Mouse (Mus musculus) limb, embryonic 12.5 days (tissue): Measurements from ENCODE around the gene Hsh2d. TPM values are rescaled to one million over a fixed set of nuclear protein-coding genes. Genes with fewer than 3 reads are reported as not detected.

Experiments used
- ATAC-seq: fragments of 200-750 bp; cut with Nextera tagmentation; 2 replicates; pipeline ENCODE4 v1.8.0; 2017; ENCODE audit warnings: low read depth, moderate TSS enrichment; ENCODE audit not compliant: insufficient number of reproducible peaks, insufficient read depth, low FRiP score, low TSS enrichment
- H3K27ac ChIP-seq: fragments of 300-500 bp; sonication (generic); 2 replicates; pipeline ENCODE4 v1.5.1; 2016; ENCODE audit warnings: mild to moderate bottlenecking, moderate library complexity
- H3K27me3 ChIP-seq: fragments of 300-500 bp; sonication (generic); 2 replicates; pipeline ENCODE4 v1.6.1; 2016; ENCODE audit warnings: mild to moderate bottlenecking, moderate library complexity
- H3K36me3 ChIP-seq: fragments of 300-500 bp; sonication (generic); 2 replicates; pipeline ENCODE4 v1.6.1; 2016; ENCODE audit warnings: mild to moderate bottlenecking, moderate library complexity
- H3K4me1 ChIP-seq: fragments of 300-500 bp; sonication (generic); replicated peaks from 2 replicates; pipeline ENCODE4 v1.6.1; 2016
- H3K4me2 ChIP-seq: fragments of 300-500 bp; sonication (generic); 2 replicates; pipeline ENCODE4 v1.6.1; 2016; ENCODE audit warnings: mild to moderate bottlenecking, moderate library complexity
- H3K4me3 ChIP-seq: fragments of 300-500 bp; sonication (generic); replicated peaks from 2 replicates; pipeline ENCODE4 v1.5.1; 2016; ENCODE audit warnings: mild to moderate bottlenecking
- H3K9ac ChIP-seq: fragments of 300-500 bp; sonication (generic); replicated peaks from 2 replicates; pipeline ENCODE4 v1.6.1; 2016; ENCODE audit warnings: mild to moderate bottlenecking, moderate library complexity
- H3K9me3 ChIP-seq: fragments of 300-500 bp; sonication (generic); 2 replicates; pipeline ENCODE4 v1.6.1; 2016; ENCODE audit warnings: mild to moderate bottlenecking, moderate library complexity
- WGBS: fragments of 180-500 bp; shearing (Covaris S2); methylation state at CpG from one replicate; pipeline ENCODE4 v1.1.7; 2016; 5-methylcytosine and 5-hydroxymethylcytosine counted together
- polyA plus RNA-seq: library from polyadenylated mRNA; unstranded; fragments of >200 nt; fragmentation: Nextera tagmentation; extraction: Ambion mirVana; gene quantifications from 2 replicates; pipeline ENCODE4 v1.2.1, GENCODE M21; 2016

The Hsh2d gene
- polyA plus RNA-seq, 1 experiment from 2014 or later: not detected

DNA sequence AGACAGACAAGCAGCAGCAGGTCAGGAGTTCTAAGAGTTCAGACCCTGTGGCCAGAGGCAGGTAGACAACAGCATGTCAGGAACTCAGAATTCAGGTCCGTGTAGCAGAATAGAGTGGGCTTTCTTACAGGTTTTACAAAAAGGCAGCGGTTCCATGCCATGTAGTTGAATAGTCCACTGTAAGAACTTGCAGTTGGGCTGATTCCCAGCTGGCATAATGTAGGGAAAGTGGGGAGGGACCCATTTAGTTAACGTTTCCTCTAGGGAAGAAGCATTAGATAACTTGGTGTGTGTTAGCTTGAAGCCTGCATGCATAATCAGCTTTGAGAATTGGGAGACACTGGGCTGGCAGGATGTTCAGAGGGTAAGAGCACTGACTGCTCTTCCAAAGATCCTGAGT, 30.7 kb upstream of the Hsh2d start:
- Histone ChIP-seq H3K27ac (no peak overlapping the region), H3K36me3 (peaks cover 6% of the 10 kb centered on the region), H3K9me3 (no peaks in the 10 kb centered on the region), H3K4me1 (peaks cover 18% of the 10 kb centered on the region), H3K4me3 (no peak overlapping the region), H3K27me3 (no peaks in the 10 kb centered on the region), H3K4me2 (no peak overlapping the region), H3K9ac (no peak overlapping the region)
- WGBS: 83% methylated on average over 3 of the region's 3 CpGs
- no peak for ATAC-seq

DNA sequence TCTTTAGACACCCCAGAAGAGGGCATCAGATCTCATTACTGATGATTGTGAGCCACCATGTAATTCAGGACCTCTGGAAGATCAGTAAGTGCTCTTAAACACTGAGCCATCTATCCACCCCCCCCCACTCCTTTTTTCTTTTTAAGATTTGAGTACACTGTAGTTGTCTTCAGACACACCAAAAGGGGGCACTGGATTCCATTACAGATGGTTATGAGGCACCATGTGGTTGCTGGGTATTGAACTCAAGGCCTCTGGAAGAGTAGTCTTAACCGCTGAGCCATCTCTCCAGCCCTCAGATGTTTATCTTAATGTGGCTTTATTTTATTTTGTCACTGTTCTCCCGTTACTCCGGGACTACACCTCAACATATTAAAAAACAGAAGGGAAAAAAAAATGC, 29.4 kb upstream of the Hsh2d start:
- Histone ChIP-seq H3K27ac (no peak overlapping the region), H3K27me3 (no peaks in the 10 kb centered on the region), H3K36me3 (peaks cover 9% of the 10 kb centered on the region), H3K4me1 (peaks cover 18% of the 10 kb centered on the region), H3K9ac (no peak overlapping the region), H3K4me2 (peak overlapping the region; percentile 59), H3K4me3 (peak overlapping the region; percentile 40), H3K9me3 (no peaks in the 10 kb centered on the region)
- no peak for ATAC-seq
- WGBS: 75% methylated on average over 3 of the region's 3 CpGs

DNA sequence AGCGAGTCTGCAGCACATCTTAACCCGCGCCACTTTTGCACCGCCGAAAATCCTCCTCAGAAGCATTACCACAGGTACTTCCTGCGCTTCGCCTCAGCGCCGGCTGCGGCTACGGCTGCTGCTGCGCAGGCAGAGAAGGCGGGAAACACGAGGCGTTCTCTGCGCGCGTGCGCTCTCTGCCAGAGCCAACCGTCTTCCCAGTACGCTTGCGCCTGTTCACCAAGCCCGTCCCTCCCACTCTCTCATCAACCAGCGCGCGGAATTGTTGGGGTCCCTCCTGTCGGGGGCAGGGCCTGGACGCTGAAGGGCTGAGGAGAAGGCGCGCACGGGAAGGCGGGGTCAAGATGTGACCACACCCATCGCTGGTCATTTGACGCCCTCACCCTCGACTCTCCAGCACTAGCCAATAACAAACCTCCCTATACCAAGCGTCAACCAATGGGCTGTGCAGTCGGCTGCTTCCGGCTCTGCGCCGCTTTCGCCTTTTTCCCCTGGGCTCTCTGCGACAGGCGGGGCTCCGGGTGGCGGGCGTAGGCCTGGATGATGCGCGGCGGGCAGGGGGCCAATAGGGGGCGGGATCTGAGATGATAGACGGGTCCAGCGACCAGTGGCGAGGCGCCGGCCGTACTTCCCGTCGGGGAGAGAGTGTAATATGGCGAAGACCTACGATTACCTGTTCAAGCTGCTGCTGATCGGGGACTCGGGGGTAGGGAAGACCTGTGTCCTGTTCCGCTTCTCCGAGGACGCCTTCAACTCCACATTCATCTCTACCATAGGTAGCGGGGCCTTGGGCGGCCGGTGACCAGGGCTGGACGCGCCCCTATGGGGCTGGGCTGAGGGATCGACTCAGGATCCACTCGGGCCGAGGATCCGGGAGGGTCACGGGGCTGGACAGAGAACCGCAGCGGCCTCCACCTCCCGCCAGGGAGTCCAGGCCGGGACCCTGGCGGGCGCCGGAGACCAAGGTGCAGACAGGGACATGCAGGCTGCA, 28.4 kb upstream of the Hsh2d start, which contains the start of gene Rab8a:
Rab8a (plus strand) TSS at position 494 of the 991 bp plus-strand sequence.
- Histone ChIP-seq H3K4me1 (peaks cover 18% of the 10 kb centered on the region), H3K27ac (peak within 1 kb of the TSS; percentile 84), H3K27me3 (no peaks in the 10 kb centered on the region), H3K4me2 (peak within 1 kb of the TSS; percentile 91), H3K4me3 (peak within 1 kb of the TSS; percentile 89), H3K9ac (peak within 1 kb of the TSS; percentile 91), H3K9me3 (no peaks in the 10 kb centered on the region), H3K36me3 (peaks cover 16% of the 10 kb centered on the region)
- under 1% methylated on average over 80 of the region's 82 CpGs for WGBS
- ATAC-seq: peak; percentile 100

DNA sequence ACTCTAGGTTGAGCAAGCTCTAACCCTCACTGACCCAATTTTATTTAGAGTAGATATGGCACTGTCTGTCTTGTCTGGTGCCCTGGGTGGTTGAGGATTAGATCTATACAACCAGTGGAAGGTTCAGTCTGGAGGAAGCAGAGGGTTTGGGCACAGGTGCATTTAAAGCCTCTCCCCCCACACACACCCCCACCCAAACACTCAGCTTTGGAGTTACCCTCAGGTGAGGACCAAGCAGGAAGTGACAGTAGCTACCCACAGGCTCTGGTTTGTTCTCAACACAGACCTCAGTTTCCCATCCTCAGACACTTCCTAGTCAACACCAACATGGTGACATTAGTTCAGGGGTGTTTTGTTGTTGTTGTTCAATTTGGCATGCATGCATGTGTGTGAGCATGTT, 26.6 kb upstream of the Hsh2d start:
- no peak for ATAC-seq
- H3K27ac ChIP-seq: no peak overlapping the region
- no peaks in the 10 kb centered on the region for H3K9me3 ChIP-seq
- H3K27me3 ChIP-seq: no peaks in the 10 kb centered on the region
- H3K4me2 ChIP-seq: peak overlapping the region; percentile 91; the same call in 1 of the 2 replicates
- H3K4me3 ChIP-seq: peak overlapping the region; percentile 89; the same call in 1 of the 2 replicates
- peaks cover 18% of the 10 kb centered on the region for H3K4me1 ChIP-seq
- peaks cover 25% of the 10 kb centered on the region for H3K36me3 ChIP-seq
- no peak overlapping the region for H3K9ac ChIP-seq

DNA sequence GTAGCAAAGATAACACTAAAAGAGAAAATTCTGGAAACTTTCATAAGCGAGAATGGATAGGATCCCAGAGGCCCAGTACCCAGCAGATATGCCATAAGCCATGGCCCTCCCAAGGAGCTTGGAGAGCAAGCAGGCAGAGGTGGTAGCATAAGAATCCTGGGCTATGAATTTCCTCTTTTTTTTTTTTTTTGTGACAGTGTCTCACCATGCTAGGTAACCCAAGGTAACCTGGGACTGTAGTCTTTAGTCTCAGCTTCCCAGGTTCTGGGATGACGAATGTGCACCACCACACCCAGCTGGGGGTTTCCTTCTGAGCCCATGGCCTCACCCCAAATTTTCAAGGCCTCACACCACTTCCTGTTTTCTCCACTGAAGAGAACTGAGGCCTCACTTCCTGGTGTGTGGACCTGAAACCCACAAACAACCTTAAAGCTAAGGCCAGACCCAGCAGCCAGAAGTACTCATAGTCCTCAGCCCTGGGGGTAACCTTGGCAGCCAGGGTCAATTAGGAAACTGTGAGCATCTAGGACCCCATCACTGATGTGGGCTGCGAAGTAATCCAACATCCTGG, 20.3 kb upstream of the Hsh2d start:
- ATAC-seq: no peak
- H3K4me2 ChIP-seq: no peak overlapping the region
- peaks cover 88% of the 10 kb centered on the region for H3K36me3 ChIP-seq
- 90% methylated on average over 3 of the region's 3 CpGs for WGBS
- H3K4me3 ChIP-seq: no peak overlapping the region
- H3K27ac ChIP-seq: no peak overlapping the region
- no peak overlapping the region for H3K9ac ChIP-seq
- no peaks in the 10 kb centered on the region for H3K27me3 ChIP-seq
- H3K4me1 ChIP-seq: no peaks in the 10 kb centered on the region
- no peaks in the 10 kb centered on the region for H3K9me3 ChIP-seq

DNA sequence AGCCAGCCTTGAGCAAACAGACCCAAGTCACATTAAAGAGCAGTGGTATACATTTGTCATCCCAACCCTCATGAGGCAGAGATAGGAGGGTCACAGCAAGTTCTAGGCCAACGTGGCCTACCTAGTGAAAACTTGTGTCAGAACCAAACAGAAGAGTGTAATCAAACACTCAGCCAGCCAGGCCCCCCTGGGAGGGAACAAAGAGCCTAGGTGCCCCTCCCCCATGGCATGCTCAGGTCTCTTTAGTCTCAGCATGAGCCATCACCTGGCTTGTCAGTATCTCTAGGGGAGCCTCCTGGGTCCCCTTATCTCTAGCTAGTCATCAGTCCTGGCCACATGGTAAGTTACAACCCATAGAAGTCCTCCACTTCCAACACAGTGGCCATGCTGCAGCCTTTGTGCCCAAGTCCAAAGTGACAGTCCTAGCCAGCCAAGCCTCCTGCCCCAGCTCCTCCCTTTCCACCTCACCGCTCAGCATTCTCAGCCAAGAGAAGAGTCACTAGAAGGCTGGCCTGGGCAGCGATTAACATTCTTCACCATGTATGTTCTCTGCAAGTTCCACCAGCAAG, 19.7 kb upstream of the Hsh2d start:
- Histone ChIP-seq H3K9ac (no peak overlapping the region), H3K4me2 (no peak overlapping the region), H3K4me3 (no peak overlapping the region), H3K4me1 (no peaks in the 10 kb centered on the region), H3K27ac (no peak overlapping the region), H3K27me3 (no peaks in the 10 kb centered on the region), H3K36me3 (peaks cover 88% of the 10 kb centered on the region), H3K9me3 (no peaks in the 10 kb centered on the region)
- ATAC-seq: no peak
- 77% methylated on average over 3 of the region's 3 CpGs for WGBS

DNA sequence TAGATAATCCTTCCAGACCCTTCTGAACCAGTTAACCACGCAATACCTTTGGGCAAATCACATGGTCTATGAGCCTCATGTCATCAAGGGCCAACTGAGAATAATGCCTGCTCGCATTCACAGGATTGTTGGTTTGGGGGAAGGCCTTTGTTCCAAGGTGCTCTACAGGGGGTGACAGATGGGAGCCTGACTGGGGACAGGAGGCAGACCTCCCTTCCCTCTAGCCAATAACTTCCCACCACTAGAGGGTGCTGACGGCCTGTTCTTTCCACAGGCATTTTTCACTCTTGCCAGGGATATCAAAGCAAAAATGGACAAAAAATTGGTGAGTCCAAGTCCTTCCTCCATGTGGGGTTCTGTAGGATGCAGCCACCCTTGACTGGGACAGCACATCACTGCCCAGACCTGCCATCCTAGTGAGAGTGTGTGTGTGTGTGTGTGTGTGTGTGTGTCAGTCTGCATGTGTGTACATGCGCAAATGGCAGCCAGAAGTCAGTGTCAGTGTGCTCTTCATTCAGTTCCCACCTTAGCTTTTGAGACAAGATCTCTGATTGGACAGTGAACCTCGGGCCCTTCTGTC, 12.0 kb upstream of the Hsh2d start:
- ATAC-seq: 0 out of 2 replicates have a peak, but pooled peaks have one; percentile 32
- Histone ChIP-seq H3K4me2 (no peak overlapping the region), H3K4me1 (no peaks in the 10 kb centered on the region), H3K9ac (no peak overlapping the region), H3K27ac (no peak overlapping the region), H3K4me3 (no peak overlapping the region), H3K36me3 (peaks cover 99% of the 10 kb centered on the region), H3K9me3 (no peaks in the 10 kb centered on the region), H3K27me3 (no peaks in the 10 kb centered on the region)
- WGBS: 60% methylated on average over 5 of the region's 5 CpGs

DNA sequence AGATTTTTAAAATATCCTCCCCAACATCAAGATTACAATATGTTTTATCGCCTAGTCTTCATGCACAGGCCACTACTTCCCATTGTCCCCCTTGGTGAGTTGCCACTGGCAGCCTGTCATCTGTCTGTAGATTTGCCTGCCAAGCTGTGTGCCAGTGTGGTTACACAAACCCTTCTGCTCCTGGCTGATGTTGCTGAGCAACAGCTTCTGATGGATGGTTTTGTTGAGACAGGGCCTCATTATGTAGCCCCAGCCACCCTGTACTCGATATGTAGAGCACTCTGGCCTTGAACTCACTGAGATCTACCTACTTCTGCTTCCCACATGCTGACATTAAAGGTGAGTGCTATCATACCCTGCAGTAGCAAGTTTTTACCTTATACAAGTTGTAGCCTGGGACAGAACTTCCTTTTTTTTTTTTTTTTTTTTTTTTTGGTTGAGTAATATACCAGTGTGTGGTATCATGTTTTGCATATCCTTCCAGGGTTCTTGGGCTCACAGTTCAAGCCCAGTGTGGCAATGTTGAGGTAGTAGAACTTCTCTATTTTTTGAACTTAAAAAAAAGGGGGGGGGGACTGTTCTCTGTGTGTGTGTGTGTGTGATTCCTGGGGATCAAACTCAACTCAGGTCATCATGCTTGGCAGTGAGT, 5.8 kb upstream of the Hsh2d start:
- no peak for ATAC-seq
- no peak overlapping the region for H3K4me3 ChIP-seq
- no peak overlapping the region for H3K27ac ChIP-seq
- H3K4me2 ChIP-seq: no peak overlapping the region
- no peaks in the 10 kb centered on the region for H3K9me3 ChIP-seq
- 79% methylated on average over 2 of the region's 2 CpGs for WGBS
- peaks cover 36% of the 10 kb centered on the region for H3K36me3 ChIP-seq
- H3K9ac ChIP-seq: no peak overlapping the region
- H3K4me1 ChIP-seq: no peaks in the 10 kb centered on the region
- no peaks in the 10 kb centered on the region for H3K27me3 ChIP-seq

DNA sequence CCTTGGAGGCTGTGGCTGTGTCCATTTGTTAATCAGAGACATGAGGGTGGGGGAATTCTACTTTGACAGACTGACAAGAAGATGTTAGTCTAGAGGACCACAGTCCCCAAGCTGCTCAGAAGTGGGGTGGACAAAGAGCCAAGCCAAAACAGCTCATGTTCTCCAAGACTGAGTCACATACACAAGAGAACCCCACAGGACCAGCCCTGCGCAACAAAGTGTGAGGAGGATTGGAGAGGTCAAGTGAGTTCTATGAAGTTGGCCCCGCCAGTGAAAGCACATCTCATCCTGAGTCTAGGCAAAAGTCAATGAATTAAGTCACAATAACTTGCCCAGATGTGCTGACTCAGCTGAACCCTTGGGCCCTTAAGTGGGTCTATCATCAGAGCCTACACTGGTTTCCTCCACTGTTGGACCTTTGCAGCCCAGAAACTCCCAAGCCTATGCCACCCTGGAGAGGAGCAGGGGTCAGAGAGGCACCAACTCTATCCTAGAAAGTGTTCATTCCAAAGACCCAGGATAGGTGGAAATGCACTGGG, 1.6 kb upstream of the Hsh2d start:
- Histone ChIP-seq H3K36me3 (no peaks in the 10 kb centered on the region), H3K9ac (no peak overlapping the region), H3K4me1 (no peaks in the 10 kb centered on the region), H3K4me2 (no peak overlapping the region), H3K27me3 (no peaks in the 10 kb centered on the region), H3K27ac (no peak overlapping the region), H3K9me3 (no peaks in the 10 kb centered on the region), H3K4me3 (no peak overlapping the region)
- WGBS: 87% methylated on average over 2 of the region's 2 CpGs
- no peak for ATAC-seq

DNA sequence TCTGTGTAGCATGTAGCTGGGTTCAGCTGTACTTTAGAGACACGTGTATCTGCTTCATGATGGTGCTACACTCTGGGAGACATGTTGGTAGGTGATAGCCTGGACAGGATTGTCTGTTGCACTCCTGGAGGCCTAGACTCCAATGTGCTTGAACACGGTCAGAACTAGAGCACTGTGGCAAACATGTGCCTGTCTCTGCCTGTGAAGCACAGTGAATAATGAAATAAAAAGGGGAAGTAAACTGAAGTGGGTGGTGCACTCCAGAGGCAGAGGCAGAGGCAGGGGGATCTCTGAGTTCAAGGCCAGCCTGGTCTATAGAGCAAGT, 739 bp downstream of the Hsh2d start:
- Histone ChIP-seq H3K4me2 (no peak overlapping the region), H3K27me3 (no peaks in the 10 kb centered on the region), H3K9ac (no peak overlapping the region), H3K4me3 (no peak overlapping the region), H3K36me3 (no peaks in the 10 kb centered on the region), H3K9me3 (no peaks in the 10 kb centered on the region), H3K27ac (no peak overlapping the region), H3K4me1 (no peaks in the 10 kb centered on the region)
- no peak for ATAC-seq
- 83% methylated on average over 2 of the region's 2 CpGs for WGBS

DNA sequence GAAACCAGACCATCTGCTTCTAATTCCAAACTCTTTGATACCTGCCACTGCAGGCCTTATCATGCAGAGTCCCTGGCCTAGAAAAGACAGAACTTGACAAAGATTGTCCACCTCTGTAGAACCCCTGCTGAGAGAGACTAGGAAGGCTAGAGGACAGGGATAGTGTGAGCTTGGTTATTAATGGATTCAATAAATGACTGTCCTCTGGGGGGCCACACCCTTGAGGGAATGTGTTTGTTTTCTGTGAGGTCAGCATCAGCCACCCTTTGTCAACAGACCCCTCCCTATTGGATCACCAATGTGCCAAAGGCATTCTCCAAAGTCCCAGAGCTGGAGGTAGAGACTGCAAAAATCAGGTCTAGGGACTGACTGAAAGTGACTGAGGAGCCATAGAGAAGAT, 2.6 kb downstream of the Hsh2d start:
- no peak overlapping the region for H3K9ac ChIP-seq
- H3K4me3 ChIP-seq: no peak overlapping the region
- ATAC-seq: no peak
- no peak overlapping the region for H3K27ac ChIP-seq
- H3K27me3 ChIP-seq: no peaks in the 10 kb centered on the region
- H3K9me3 ChIP-seq: no peaks in the 10 kb centered on the region
- no peaks in the 10 kb centered on the region for H3K36me3 ChIP-seq
- no peaks in the 10 kb centered on the region for H3K4me1 ChIP-seq
- H3K4me2 ChIP-seq: no peak overlapping the region
